Mouse (Mus musculus): ENCODE measurements around the gene 4930519G04Rik. TPM values are rescaled to one million over a fixed set of nuclear protein-coding genes. Genes with fewer than 3 reads are reported as not detected.

Gene 4930519G04Rik
- polyA plus RNA-seq, 1 experiment from 2014 or later = not detected

Other genes with a start within 250 kb of the 4930519G04Rik start
- gene Trpv4, start 195.2 kb upstream of the 4930519G04Rik start, polyA plus RNA-seq (2018) = 4.4 to 12.1 TPM (median 7.1 TPM) in 3 replicates
- 289 to 530 TPM (median 368 TPM) in 3 replicates for gene Gltp, start 162.7 kb upstream of the 4930519G04Rik start, polyA plus RNA-seq (2018)
- gene Tchp, start 145.9 kb upstream of the 4930519G04Rik start, polyA plus RNA-seq (2018) = 5.0 to 7.6 TPM (median 6.4 TPM) in 3 replicates
- gene Ankrd13a, start 79.0 kb upstream of the 4930519G04Rik start, polyA plus RNA-seq (2018) = 144 to 222 TPM (median 173 TPM) in 3 replicates
- gene Git2, start 78.1 kb upstream of the 4930519G04Rik start, polyA plus RNA-seq (2018) = 37.1 to 50.3 TPM (median 46.2 TPM) in 3 replicates
- gene 1500011B03Rik, start 30.2 kb upstream of the 4930519G04Rik start, polyA plus RNA-seq (2018) = 26.6 to 35.2 TPM (median 29.9 TPM) in 3 replicates
- gene Gm9936, start 5.0 kb downstream of the 4930519G04Rik start, polyA plus RNA-seq (2018) = not detected in 3 replicates
- gene Oasl2, start 43.3 kb downstream of the 4930519G04Rik start, polyA plus RNA-seq (2018) = 217 to 389 TPM (median 305 TPM) in 3 replicates
- 15.4 to 36.8 TPM (median 25.2 TPM) in 3 replicates for gene Oasl1, start 69.6 kb downstream of the 4930519G04Rik start, polyA plus RNA-seq (2018)
- gene 2210016L21Rik, start 88.5 kb downstream of the 4930519G04Rik start, polyA plus RNA-seq (2018) = 15.9 to 19.6 TPM (median 16.7 TPM) in 3 replicates
- gene Hnf1a, start 117.4 kb downstream of the 4930519G04Rik start, polyA plus RNA-seq (2018) = not detected in 3 replicates
- gene Sppl3, start 157.5 kb downstream of the 4930519G04Rik start, polyA plus RNA-seq (2018) = 21.6 to 35.1 TPM (median 24.9 TPM) in 3 replicates
- 1.4 TPM in 1 of 3 replicates, not detected in the others for gene Gm10401, start 244.6 kb downstream of the 4930519G04Rik start, polyA plus RNA-seq (2018)

Data from macrophage (primary cell).